Mouse (Mus musculus): ENCODE data around the gene Tcf3.

DNA sequence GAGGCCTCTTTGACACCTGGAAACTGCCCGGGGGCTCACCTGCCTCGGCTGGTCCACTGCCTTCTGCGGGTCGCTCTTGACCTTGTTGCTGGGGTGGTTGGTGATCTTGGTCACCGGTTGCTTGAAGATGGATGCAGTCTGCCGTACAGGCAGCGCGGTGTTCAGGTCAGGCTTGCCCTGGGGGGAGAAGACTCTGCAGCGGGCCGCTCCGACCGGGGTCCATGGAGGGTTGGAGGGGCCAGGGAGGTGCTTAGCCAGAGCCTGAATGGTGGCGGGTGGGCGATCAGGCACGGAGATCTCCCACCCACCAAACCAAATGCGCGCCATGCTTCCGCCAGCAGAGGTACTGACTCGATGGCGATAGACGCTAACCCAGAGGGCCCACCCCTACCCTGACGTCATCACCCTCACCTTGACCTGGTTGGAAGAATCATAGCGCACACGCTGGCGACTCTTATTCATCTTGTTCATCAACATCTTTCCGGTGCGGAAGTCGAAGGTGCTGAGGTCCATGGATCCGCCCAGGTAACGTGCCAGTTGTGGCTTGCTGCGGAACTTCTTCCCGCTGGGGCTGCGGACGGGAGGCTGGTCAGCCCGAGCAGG lies 38.3 kb downstream of the Tcf3 start:
- no peak for TF ChIP-seq CTCF (IDR thresholded peaks at IDR 0.05; ENCODE audit: low read depth, low read length)
- TF ChIP-seq POLR2A (IDR thresholded peaks at IDR 0.05; ENCODE audit: insufficient read depth, low read length), result no peak

Measured in ES-Bruce4 (cell line).